Mouse (Mus musculus) embryonic facial prominence, embryonic 13.5 days (tissue): ENCODE measurements around the gene Gpm6a. TPM values are rescaled to one million over a fixed set of nuclear protein-coding genes. Genes with fewer than 3 reads are reported as not detected.

Experiments
- ATAC-seq: fragments of 200-750 bp; cut with Nextera tagmentation; 2 replicates; pipeline ENCODE4 v1.8.0; 2017; ENCODE audit warnings: low read depth; ENCODE audit not compliant: insufficient number of reproducible peaks, insufficient read depth, low FRiP score, low TSS enrichment
- H3K27ac ChIP-seq: fragments of 300-500 bp; sonication (generic); 2 replicates; pipeline ENCODE4 v1.5.1; 2015; ENCODE audit warnings: moderate library complexity, mild to moderate bottlenecking, inconsistent platforms
- H3K27me3 ChIP-seq: fragments of 300-500 bp; sonication (generic); 2 replicates; pipeline ENCODE4 v1.6.1; 2015; ENCODE audit warnings: mild to moderate bottlenecking, inconsistent platforms
- H3K36me3 ChIP-seq: fragments of 300-500 bp; sonication (generic); 2 replicates; pipeline ENCODE4 v1.6.1; 2015; ENCODE audit warnings: mild to moderate bottlenecking, inconsistent platforms
- H3K4me1 ChIP-seq: fragments of 300-500 bp; sonication (generic); 2 replicates; pipeline ENCODE4 v1.6.1; 2015; ENCODE audit warnings: inconsistent platforms
- H3K4me2 ChIP-seq: fragments of 300-500 bp; sonication (generic); 2 replicates; pipeline ENCODE4 v1.6.1; 2015; ENCODE audit warnings: moderate library complexity, mild to moderate bottlenecking, inconsistent platforms
- H3K4me3 ChIP-seq: fragments of 300-500 bp; sonication (generic); 2 replicates; pipeline ENCODE4 v1.5.1; 2015; ENCODE audit warnings: mild to moderate bottlenecking, inconsistent platforms
- H3K9ac ChIP-seq: fragments of 300-500 bp; sonication (generic); 2 replicates; pipeline ENCODE4 v1.6.1; 2015; ENCODE audit warnings: mild to moderate bottlenecking, inconsistent platforms
- H3K9me3 ChIP-seq: fragments of 300-500 bp; sonication (generic); 2 replicates; pipeline ENCODE4 v1.6.1; 2016; ENCODE audit warnings: inconsistent platforms
- WGBS: fragments of 180-500 bp; shearing (Covaris S2); methylation state at CpG from one replicate; pipeline ENCODE4 v1.1.7; 2015; ENCODE audit warnings: mixed read lengths; 5-methylcytosine and 5-hydroxymethylcytosine counted together
- polyA plus RNA-seq: library from polyadenylated mRNA; unstranded; fragments of >200 nt; fragmentation: Nextera tagmentation; extraction: Ambion mirVana; gene quantifications from 2 replicates; pipeline ENCODE4 v1.2.1, GENCODE M21; 2015

Gpm6a gene
- polyA plus RNA-seq = 21.7 and 34.6 TPM in 2 replicates

GRCm38 (mm10) chr8:54954741-54955455, at the start of gene Gpm6a:
Gene Gpm6a (plus strand): TSS chr8:54954843.
- H3K27ac ChIP-seq = no peak within 1 kb of the TSS
- H3K4me1 ChIP-seq = no peaks in the 10 kb centered on the region
- H3K4me3 ChIP-seq = peak within 1 kb of the TSS; percentile 15
- peak within 1 kb of the TSS; percentile 44 for H3K4me2 ChIP-seq
- no peak for ATAC-seq
- H3K9ac ChIP-seq = no peak within 1 kb of the TSS
- no peaks in the 10 kb centered on the region for H3K9me3 ChIP-seq
- H3K27me3 ChIP-seq = no peaks in the 10 kb centered on the region
- no peaks in the 10 kb centered on the region for H3K36me3 ChIP-seq
- 26% methylated on average over 13 of the region's 13 CpGs for WGBS

GRCm38 (mm10) chr8:54912891-54913290, 41.8 kb upstream of the Gpm6a start:
- no peaks in the 10 kb centered on the region for H3K9me3 ChIP-seq
- ATAC-seq = no peak
- H3K4me2 ChIP-seq = no peak overlapping the region
- WGBS = 90% methylated on average over 2 of the region's 2 CpGs
- no peaks in the 10 kb centered on the region for H3K36me3 ChIP-seq
- H3K27ac ChIP-seq = no peak overlapping the region
- H3K4me1 ChIP-seq = no peaks in the 10 kb centered on the region
- no peaks in the 10 kb centered on the region for H3K27me3 ChIP-seq
- no peak overlapping the region for H3K9ac ChIP-seq
- H3K4me3 ChIP-seq = no peak overlapping the region

GRCm38 (mm10) chr8:54917710-54918109, 36.9 kb upstream of the Gpm6a start:
- no peak overlapping the region for H3K27ac ChIP-seq
- no peaks in the 10 kb centered on the region for H3K36me3 ChIP-seq
- no peaks in the 10 kb centered on the region for H3K9me3 ChIP-seq
- ATAC-seq = no peak
- H3K27me3 ChIP-seq = no peaks in the 10 kb centered on the region
- no peak overlapping the region for H3K4me2 ChIP-seq
- no peaks in the 10 kb centered on the region for H3K4me1 ChIP-seq
- 62% methylated on average over 9 of the region's 9 CpGs for WGBS
- H3K4me3 ChIP-seq = no peak overlapping the region
- H3K9ac ChIP-seq = no peak overlapping the region

- no peaks in the 10 kb centered on the region for H3K4me1 ChIP-seq
- H3K4me3 ChIP-seq = no peak overlapping the region
- H3K36me3 ChIP-seq = no peaks in the 10 kb centered on the region
- WGBS = 47% methylated on average over 2 of the region's 2 CpGs
- H3K27ac ChIP-seq = no peak overlapping the region
- H3K9ac ChIP-seq = no peak overlapping the region
- no peaks in the 10 kb centered on the region for H3K27me3 ChIP-seq
- H3K9me3 ChIP-seq = no peaks in the 10 kb centered on the region
- no peak for ATAC-seq
- H3K4me2 ChIP-seq = no peak overlapping the region
These were observed 32.3 kb upstream of the Gpm6a start for GRCm38 (mm10) chr8:54922160-54922855.

- Histone ChIP-seq H3K27ac (no peak overlapping the region), H3K4me1 (no peaks in the 10 kb centered on the region), H3K36me3 (no peaks in the 10 kb centered on the region), H3K27me3 (no peaks in the 10 kb centered on the region), H3K4me2 (no peak overlapping the region), H3K9me3 (no peaks in the 10 kb centered on the region), H3K4me3 (no peak overlapping the region), H3K9ac (no peak overlapping the region)
- ATAC-seq = no peak
- 81% methylated on average over 3 of the region's 3 CpGs for WGBS
These were observed 29.7 kb upstream of the Gpm6a start for GRCm38 (mm10) chr8:54924936-54925335.

- no peak; the same call in 1 of the 2 replicates for ATAC-seq
- H3K4me1 ChIP-seq = no peaks in the 10 kb centered on the region
These were observed 22.3 kb upstream of the Gpm6a start for GRCm38 (mm10) chr8:54932306-54932705.

GRCm38 (mm10) chr8:54953351-54953750, 1.3 kb upstream of the Gpm6a start:
- Histone ChIP-seq H3K27ac (no peak overlapping the region), H3K36me3 (no peaks in the 10 kb centered on the region), H3K9me3 (no peaks in the 10 kb centered on the region), H3K27me3 (no peaks in the 10 kb centered on the region), H3K4me1 (no peaks in the 10 kb centered on the region), H3K9ac (no peak overlapping the region), H3K4me2 (no peak overlapping the region), H3K4me3 (no peak overlapping the region)
- ATAC-seq = no peak
- WGBS = 86% methylated on average over 2 of the region's 2 CpGs

More at GRCm38 (mm10) chr8:54932306-54932705, 22.3 kb upstream of the Gpm6a start:
- no peak overlapping the region for H3K4me2 ChIP-seq
- H3K9ac ChIP-seq = no peak overlapping the region
- H3K27me3 ChIP-seq = no peaks in the 10 kb centered on the region
- no peaks in the 10 kb centered on the region for H3K36me3 ChIP-seq
- H3K4me3 ChIP-seq = no peak overlapping the region
- 40% methylated on average over 2 of the region's 2 CpGs for WGBS
- no peaks in the 10 kb centered on the region for H3K9me3 ChIP-seq
- H3K27ac ChIP-seq = no peak overlapping the region

- H3K27ac ChIP-seq = no peak overlapping the region
- H3K9ac ChIP-seq = no peak overlapping the region
- H3K9me3 ChIP-seq = no peaks in the 10 kb centered on the region
- no peaks in the 10 kb centered on the region for H3K4me1 ChIP-seq
- ATAC-seq = no peak
- H3K4me2 ChIP-seq = no peak overlapping the region
- H3K4me3 ChIP-seq = no peak overlapping the region
- 71% methylated on average over 6 of the region's 6 CpGs for WGBS
- H3K27me3 ChIP-seq = no peaks in the 10 kb centered on the region
- H3K36me3 ChIP-seq = no peaks in the 10 kb centered on the region
These were observed 613 bp upstream of the Gpm6a start for GRCm38 (mm10) chr8:54954030-54954429.

- no peaks in the 10 kb centered on the region for H3K4me1 ChIP-seq
- peak overlapping the region; percentile 44; the same call in 1 of the 2 replicates for H3K4me2 ChIP-seq
- H3K27me3 ChIP-seq = no peaks in the 10 kb centered on the region
- ATAC-seq = no peak
- no peak overlapping the region for H3K4me3 ChIP-seq
- H3K36me3 ChIP-seq = no peaks in the 10 kb centered on the region
- H3K9me3 ChIP-seq = no peaks in the 10 kb centered on the region
- no peak overlapping the region for H3K27ac ChIP-seq
- no peak overlapping the region for H3K9ac ChIP-seq
- 70% methylated on average over 3 of the region's 3 CpGs for WGBS
These were observed 785 bp downstream of the Gpm6a start for GRCm38 (mm10) chr8:54955456-54955800.

GRCm38 (mm10) chr8:54955935-54956573, 1.4 kb downstream of the Gpm6a start:
- Histone ChIP-seq H3K27me3 (no peaks in the 10 kb centered on the region), H3K4me1 (no peaks in the 10 kb centered on the region), H3K36me3 (no peaks in the 10 kb centered on the region), H3K27ac (no peak overlapping the region), H3K9ac (no peak overlapping the region), H3K4me3 (no peak overlapping the region), H3K9me3 (no peaks in the 10 kb centered on the region), H3K4me2 (no peak overlapping the region)
- WGBS = 81% methylated on average over 6 of the region's 6 CpGs
- ATAC-seq = no peak

- WGBS = 78% methylated on average over 3 of the region's 3 CpGs
- Histone ChIP-seq H3K36me3 (no peaks in the 10 kb centered on the region), H3K4me2 (no peak overlapping the region), H3K27me3 (no peaks in the 10 kb centered on the region), H3K9me3 (no peaks in the 10 kb centered on the region), H3K4me3 (no peak overlapping the region), H3K9ac (no peak overlapping the region), H3K27ac (no peak overlapping the region), H3K4me1 (no peaks in the 10 kb centered on the region)
- ATAC-seq = no peak
These were observed 2.1 kb downstream of the Gpm6a start for GRCm38 (mm10) chr8:54956787-54957186.

GRCm38 (mm10) chr8:54957506-54957905, 2.9 kb downstream of the Gpm6a start:
- Histone ChIP-seq H3K9ac (no peak overlapping the region), H3K4me1 (no peaks in the 10 kb centered on the region), H3K9me3 (no peaks in the 10 kb centered on the region), H3K27me3 (no peaks in the 10 kb centered on the region), H3K27ac (no peak overlapping the region), H3K4me3 (no peak overlapping the region), H3K36me3 (no peaks in the 10 kb centered on the region), H3K4me2 (no peak overlapping the region)
- 79% methylated on average over 3 of the region's 3 CpGs for WGBS
- no peak for ATAC-seq
